Mouse (Mus musculus): Measurements from ENCODE around the gene Tbx21.
A peak's percentile ranks its signal among the peaks of the same experiment; 100 is the strongest.

Tbx21 gene

DNA sequence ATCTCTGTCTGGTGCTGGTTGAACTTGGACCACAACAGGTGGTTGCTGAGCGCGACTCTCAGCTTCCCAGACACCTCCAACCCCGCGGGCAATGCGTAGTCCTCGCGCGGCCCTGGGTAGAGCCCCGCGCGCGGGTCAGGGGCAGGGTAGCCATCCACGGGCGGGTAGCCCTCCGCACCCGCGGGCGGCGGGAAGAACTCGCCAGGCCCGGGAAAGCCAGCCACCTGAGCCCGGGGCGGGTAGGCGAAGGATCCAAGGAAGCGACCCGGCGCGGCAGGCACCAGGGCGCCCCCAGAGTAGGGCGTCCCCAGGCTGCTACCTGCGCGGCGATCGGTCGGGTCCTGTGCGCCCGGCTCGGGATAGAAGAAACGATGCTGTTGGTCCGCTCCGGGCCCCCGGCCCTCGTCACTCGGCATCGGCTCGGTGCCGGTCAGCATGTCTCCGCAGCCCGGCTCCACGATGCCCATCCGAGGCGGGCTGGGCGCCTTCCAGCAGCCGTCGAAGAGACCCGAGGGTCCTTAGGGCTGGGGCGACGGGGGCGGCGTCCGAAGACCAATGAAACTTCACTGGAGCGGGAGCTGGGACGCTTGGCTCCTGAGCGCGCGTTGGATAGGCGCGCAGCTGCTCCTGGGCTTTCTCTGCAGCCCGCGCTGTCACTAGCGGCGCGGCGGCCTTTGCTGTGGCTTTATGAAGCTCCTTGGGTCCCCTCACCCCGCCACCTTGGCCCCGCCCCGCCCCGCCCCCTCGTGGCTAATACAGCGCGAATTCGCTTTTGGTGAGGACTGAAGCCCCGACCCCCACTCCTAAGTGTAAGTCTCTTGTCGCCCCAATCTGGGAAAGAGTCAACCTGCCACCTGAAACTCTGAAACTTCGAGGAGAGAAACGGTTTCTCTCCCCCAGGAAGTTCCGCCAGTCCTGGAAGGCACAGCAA, at the start of gene Tbx21:
Tbx21 (minus strand) TSS at position 661 of the 931 bp plus-strand sequence.
- DNase-seq (ENCODE audit: low read depth), result no peak

DNA sequence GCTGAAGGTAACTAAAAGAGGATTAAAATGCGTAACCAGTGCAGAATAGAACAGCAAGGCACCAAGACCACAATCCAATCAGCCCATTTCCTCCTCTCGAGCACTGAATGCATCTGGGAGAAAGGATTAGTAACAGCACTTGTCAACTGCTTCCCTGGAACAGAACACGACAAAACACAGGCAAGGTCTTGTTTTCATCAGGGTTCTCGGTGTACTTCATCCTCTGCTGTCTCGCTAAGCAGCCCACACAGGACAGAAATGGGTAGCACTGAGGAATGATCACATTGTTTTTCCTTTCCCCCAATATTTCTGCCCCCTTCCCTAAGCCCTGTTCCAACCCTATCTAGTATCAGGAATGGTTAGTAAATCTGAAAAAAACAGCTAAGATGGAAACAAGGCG, 45.2 kb upstream of the Tbx21 start:
- DNase-seq (ENCODE audit: low read depth), result no peak

DNA sequence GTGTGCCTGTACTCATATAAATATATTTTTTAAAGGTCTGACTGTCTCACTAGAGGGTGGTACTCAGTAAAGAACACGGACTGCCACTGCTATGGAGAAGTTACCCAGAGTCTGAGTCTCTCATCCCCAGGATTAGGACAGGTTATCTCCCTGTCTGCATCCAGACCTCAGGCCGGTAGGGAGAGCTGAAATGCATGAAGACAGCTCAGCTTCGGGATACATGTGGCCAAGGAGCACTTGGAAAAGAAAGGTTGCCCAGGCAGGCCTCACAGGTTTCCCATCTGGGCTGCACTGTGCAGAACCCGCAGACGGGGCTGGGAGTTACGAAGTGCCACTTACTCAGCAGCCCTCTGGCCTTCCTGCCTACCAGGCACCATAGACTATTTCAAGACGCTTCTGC, 41.9 kb upstream of the Tbx21 start:
- no peak for DNase-seq (ENCODE audit: low read depth)

DNA sequence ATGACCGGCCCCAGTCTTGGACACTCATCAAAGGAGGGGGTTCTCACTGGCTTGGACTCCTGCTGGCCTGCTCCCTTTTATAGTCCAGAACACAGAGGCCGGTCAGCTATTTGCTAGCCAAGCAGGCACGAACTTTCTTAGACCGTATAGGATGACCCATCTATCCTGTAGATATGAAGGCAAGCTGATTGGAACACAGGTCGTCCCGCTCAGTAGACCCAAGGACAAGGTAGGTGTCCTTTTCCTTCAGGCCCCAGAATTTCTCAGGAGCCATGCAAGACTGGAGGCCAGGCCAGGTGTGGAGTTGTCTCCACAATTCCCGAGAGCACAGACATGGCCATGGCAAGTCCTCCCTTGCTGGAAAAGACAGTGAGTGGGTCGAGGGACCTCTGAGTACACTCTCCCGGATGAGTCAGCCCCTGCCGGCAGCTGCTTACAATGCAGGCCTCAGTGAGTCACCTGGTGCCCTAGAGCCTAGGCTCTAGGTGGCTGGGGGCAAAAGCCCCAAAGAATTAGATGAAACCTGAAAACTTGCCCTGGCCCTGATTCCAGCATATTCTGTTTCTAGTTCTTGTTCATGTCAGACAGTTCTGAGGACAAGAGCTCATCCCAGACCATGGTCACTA, 37.6 kb upstream of the Tbx21 start:
- peak; percentile 72 for DNase-seq (ENCODE audit: low read depth)

DNA sequence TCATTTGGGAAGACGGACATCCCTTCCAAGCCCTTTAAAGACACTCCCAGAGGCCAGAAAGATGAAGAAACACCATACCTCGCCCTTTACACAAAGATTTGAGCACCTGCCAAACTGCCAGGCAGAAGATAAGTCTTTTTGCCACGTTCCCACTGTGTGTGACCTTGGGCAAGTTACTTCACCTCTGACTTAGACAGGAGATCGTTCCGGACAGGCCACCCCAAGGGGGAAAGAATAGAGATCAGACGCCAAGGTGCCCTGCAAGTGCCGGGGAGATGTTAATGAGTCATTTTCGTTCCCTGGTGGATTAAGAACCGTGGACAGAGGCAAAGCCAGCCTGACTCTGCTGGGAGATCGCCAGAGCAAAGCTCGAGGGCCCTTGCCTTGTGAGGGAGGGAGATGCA, 36.9 kb upstream of the Tbx21 start:
- peak; percentile 71 for DNase-seq (ENCODE audit: low read depth)

DNA sequence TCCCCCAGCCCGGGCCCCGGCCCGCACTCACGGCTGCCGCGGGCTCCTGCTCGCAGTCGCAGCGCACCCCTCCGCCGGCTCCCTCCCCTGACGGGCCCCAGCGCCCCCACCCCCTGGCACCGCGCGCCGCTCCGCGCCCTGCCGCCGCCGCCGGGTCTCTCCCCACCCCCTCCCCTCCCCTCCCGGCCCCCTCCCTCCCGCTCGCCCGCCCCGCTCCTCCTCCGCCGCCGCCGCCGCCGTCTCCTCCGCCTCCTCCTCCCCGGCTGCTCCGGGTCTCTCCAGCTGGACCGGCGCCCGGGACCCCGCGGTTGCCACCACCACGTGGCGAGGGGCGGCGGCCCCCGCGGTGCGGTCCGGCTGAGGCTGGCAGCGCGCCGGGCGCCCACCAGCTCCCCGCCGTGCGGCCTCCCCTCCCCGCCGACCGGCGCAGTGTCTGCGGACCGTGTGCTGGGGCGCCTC, 36.2 kb upstream of the Tbx21 start, which contains the start of gene Tbkbp1:
Tbkbp1 (minus strand) TSS at position 153 of the 459 bp plus-strand sequence.
- DNase-seq (ENCODE audit: low read depth), result no peak

DNA sequence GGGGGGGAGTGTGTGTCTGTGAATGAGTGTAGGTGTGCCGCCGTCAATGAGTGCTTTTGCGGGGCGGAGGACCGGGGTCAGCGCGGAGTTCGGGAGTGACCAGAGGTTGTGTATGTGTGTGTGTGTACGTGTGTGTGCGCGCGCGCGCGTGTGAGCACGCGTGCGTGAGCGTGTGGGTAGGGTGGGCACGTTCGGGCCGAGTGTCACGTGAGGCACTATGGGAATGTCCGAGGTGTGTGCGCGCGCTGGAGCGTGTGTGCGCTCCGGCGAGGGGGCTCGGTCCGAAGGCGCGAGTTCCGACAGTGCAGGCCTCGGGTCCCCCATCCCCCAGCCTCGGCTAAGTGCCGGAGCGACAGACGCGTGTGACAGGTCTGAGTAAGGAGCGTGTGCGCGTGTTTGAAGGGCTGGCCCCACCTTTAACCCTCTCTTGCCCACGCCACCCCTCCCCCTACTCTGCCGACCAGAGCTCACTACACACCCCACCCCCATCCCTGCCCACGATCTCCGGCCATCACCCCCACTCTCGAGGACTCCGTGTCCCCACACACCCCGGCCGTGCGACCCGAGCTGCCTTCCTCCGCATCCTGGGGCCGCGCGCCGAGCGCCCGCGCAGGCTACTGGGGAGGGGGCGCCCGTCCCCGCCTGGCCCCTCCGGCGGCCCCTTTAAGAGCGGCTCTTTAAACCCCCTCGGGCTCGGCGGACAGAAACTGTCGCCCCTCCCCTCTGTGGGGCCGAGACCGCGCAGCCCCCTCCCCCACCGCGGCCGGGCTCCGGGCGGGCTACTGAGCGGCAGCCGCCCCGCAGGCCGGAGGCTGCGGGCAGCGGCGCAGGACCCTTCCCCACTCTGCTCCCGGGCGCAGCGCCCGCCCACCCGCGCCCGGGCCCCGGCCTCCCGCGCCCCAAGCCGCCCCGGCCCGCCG, 35.5 kb upstream of the Tbx21 start:
- peak; percentile 84 for DNase-seq (ENCODE audit: low read depth)

DNA sequence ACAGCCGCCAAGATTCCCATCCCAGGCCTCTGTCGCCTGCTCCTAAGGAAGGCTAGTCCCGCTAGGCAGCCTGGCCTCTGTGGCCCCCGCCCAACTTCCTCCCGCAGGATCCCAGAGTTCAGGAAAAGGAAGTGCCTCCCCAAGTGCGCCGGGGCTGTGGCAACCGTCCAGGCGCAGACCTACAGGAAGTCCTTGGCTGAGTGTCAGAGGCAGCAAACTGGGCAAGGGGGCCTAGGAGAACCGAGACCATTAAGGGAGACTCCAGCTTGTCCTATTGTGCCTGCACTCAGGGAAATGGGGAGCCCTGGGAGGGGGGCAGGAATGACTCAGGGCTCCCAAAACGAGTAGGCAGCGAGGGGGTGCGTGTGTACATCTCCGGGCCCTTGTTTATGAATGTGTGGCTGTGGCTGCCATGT, 34.9 kb upstream of the Tbx21 start:
- peak; percentile 86 for DNase-seq (ENCODE audit: low read depth)

DNA sequence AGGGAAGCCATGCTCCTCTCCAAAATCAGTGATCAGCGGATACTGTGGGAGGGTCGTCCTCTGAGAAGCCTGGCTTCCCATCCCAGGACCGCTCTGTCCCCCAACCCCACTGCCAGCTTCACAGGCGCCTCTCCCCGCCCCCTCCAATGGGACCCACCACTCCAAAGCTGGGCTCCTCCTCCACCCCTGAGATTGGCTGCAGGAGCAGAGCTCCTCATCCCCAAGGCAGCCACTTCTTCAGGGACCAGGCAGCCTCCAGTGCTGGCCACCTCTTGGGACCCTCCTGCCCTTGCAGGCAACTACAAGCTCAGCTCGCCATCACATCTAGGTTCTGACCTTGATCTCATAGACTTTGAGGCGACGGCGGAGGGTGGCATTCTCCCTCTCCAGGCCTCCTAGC, 33.9 kb upstream of the Tbx21 start:
- DNase-seq (ENCODE audit: low read depth), result no peak

DNA sequence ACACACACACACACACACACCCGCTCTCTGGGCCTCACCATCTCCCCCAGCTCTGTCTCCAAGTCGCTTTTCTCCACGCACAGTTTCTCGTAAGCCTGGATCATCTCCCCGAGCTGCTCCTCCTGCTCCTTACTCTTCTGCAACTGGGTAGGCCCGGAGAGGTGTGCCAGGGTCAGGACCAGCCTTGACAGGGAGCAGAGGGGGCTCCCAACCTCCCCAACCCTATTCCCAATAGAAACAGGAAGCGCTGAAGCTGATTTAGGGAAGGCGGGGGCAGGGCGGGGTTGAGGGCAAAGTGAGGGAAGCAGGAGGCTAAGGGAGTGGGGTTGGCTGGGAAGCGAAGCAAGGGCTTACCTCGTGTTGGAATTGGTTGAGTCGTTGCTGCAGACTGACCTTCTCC, 33.5 kb upstream of the Tbx21 start:
- DNase-seq (ENCODE audit: low read depth), result no peak

DNA sequence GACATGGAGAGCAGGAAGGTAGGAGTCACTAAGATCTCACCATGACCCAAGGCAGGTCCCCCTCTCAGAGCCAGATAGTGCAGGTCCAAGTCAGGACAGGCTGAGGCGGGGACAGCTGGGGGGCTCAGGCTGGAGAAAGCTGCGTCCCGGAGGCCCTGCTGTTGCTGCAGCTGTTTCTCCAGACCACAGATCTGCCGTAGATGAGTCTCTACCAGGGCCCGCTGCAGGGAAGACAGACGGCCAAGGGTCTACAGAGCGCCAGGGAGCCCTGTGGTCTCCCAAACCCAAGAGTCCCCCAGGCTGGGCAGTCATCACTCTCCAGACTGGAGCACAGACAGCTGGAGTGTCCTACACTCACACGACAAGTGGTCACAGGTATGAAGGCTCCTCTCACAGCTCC, 32.2 kb upstream of the Tbx21 start:
- no peak for DNase-seq (ENCODE audit: low read depth)

DNA sequence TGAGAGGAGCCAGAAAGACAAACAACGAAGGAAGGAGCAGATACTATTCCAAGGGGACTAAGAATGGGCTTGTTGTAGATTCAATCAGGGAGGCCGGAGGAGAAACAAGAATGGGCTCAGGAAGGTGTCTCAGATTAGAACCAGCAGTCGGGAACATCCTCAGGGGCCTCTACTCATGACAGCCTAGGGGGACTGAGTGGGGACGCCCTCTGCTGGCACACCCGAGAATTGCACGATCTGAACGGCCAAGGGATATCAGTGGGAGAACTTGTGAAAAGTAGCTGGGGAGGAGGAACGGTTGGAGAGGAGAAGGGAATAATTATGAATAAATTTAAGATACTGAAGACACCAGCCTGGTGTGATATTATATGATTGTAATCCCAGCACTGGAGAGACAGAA, 31.6 kb upstream of the Tbx21 start:
- DNase-seq (ENCODE audit: low read depth), result peak; percentile 67

DNA sequence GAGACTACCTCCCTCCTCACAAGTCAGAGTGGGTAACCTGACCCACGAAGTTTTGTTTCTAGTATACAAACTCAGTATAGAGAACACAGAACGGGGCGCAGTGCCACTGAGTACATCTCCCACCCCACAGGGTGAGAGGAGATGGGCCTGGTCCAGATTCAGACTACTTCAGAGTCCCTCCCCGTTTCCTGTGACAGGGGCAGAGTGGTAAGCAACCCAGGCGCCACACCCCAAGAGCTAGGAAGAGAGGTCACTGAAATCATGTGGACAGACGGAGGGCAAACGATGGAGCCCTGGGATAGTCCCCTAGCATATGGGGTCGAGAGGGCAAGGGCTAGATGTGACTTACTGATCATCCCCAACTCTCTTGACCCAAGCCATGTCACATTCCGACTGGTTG, 30.8 kb upstream of the Tbx21 start:
- DNase-seq (ENCODE audit: low read depth), result no peak

DNA sequence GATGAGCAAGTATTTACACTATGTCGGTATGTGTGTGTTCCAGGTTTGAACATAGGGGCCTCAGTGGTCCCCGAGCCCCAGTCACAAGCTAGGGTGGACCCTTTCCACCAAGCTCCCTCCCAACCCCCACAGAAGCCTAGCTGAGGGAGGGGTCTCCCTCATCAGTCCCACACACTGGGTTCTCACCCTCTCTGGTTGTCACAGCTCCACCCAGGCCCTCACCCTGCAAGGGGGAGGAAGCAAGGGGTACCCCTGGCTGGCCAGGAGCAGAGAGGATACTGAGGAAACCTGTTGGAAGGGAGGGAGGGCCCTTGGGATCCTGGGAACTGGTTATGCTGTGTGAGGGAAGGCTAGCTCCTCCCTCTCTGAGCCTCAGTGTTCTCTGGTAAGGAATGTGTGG, 30.2 kb upstream of the Tbx21 start:
- DNase-seq (ENCODE audit: low read depth), result no peak

DNA sequence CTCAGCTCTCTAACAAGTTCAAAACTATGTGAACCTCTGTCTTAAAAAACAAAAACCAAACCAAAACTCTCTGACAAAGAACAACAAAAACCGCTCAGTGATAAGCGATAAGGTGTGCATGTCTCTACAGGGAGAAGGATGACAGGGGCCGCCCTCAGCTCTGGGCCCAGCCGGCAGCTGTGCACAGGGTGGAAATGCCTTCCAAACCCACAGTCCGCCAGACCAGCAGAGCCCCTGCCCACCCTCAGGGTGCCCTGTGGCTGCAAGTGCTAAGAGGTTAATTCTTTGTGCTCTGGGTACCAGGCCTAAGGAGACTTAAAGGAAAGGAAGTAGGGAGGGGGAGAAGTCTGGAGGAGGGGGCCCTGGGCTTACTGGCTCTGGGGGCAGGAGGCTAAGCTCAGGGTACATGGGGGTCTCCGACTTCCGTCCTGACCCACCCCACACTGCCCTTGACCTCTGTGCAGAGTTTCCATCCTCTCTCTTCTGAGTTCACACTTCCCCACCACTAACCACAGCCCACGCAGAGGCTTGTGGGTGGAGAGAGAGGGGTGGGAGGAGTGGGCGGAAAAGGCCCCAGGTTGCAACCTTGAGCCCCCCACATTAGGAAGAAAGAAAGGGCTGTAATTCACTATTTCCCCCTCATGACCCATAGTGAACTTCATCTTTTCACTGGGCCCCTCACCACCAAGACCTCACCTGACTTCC, 28.2 kb upstream of the Tbx21 start:
- DNase-seq (ENCODE audit: low read depth), result peak; percentile 36

DNA sequence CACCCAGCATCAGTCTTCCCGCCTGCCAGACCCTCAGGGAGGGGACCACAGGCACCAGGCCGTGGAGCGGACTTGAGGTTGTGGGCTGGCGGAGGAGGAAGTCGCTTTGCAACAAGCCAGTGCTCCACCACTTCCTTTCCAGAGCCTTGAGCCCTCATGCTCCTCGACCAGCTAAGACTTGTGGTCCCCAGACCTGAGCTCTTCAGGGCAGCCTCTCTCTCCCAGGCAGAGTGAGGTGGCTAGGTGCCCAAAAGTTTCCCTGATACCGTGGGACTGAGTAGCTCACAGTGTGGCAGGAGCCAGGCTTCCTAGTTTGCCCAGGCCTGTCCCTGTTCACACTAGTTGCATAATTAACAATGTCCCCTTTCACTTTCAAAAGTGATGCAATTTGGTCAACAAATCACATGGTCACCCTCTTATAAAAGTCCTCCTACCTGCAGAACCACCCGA, 27.1 kb upstream of the Tbx21 start:
- peak; percentile 92 for DNase-seq (ENCODE audit: low read depth)

DNA sequence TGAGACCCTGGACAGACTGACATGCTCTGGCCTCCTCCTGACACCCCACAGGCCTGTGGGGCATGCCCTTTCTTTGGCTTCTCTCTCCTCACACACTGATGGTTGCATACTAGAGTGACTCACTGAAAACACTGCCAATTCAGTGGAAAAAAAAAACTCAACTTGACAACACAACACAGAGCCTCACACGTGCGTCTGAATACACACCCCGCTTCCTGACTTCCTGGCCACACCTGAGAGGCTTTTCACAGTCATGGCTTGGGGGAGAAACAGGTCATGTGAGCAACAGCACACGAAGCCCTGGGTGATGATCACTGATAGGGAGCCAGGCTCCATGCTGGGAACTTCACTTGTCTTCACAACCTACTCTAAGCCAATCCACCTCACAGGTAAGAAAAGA, 25.7 kb upstream of the Tbx21 start:
- no peak for DNase-seq (ENCODE audit: low read depth)

DNA sequence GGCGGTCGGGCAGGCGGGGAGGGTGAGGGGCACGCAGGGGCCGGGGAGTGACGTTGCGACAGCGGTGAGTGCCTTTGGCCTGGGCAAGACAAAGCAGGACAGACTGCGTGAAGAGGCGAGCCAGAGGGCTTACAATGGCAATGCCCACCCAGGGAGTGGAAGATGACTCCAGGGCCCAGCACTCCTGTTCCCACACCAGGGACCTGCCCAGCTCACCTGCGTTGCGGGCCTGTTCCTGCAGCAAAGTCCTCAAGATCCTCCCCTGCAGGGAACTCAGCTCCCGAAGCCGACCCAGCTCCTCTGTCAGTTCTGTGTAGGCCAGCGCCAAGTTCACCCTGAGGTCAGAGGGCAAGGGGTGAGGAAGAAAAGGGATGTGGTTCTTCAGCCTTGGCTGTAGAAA, 24.1 kb upstream of the Tbx21 start:
- no peak for DNase-seq (ENCODE audit: low read depth)

DNA sequence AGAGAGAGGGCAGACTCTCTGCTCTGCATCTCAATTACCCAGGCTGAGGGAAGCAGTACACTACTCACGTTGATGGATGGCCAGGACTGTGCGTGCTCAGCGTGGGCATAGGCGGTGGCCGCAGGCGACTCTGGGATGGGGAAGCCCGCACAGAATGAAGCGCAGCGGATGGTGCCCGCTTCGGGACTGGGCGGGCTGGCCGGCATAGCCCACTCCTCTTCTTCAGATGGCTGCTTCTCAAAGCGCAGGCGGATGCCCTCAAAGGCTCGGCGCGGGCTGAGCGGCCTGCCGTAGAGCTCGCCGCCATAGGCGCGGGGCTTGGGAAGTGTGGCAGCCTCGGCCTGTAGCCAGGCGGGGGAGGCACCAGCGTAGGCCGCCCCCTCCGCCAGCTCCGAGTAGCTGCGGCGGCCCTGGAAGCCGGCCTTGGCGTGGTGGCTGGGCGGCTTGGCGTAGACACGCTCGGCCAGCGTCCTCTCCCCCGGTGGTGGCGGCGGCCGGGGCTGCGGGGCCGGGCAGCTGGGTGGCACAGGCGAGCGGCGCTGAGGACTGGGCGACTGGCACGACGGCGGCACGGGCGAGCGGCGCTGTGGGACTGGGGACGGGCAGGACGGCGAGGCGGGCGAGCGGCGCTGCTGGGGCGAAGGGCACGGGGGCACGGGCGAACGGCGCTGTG, 23.6 kb upstream of the Tbx21 start:
- no peak for DNase-seq (ENCODE audit: low read depth)

DNA sequence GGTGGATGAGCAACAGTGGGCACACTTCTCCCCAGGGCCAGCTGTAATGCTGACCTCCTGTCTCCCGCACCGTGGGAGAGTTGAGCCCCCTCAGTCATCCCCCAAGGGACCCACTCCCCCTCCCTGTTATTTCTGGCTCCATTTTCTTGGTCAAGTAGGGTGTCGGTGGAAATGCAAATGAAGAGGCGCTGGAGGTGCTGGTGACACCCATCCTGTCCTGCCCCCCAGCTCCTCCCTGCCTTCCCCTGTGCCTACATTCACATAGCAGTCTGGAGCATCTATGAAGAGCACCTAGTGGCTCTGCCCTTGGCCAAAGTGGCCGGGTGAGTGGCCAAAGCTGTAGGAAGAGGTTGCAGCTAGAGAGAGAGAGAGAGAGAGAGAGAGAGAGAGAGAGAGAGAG, 18.1 kb upstream of the Tbx21 start:
- no peak for DNase-seq (ENCODE audit: low read depth)

DNA sequence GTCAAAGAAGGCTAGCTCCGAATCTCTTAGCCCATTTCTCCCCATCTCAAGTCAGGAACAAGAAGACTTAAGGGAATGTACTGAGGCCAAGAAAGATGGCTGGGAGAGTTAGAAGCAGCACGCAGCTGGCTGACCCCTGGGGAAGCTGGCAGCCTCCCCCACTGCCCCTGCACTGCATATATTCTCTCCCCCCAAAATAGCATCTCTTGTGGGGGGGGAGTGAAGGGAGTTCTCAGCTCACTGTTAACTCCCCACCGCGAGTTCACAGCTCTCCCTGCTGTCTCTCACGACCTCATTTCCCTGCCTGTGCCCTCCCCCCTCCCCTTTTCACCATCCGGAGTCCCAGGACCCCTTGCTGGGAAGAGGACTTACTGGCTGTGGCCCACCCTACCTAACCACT, 17.1 kb upstream of the Tbx21 start:
- no peak for DNase-seq (ENCODE audit: low read depth)

All from 416B (cell line).